Mouse (Mus musculus) limb, embryonic 15.5 days (tissue): ENCODE data around the gene Rbm8a. TPM values are rescaled to one million over a fixed set of nuclear protein-coding genes. Genes with fewer than 3 reads are reported as not detected.
"Not testable (repeated sequence)": the region's sequence is repeated elsewhere in the genome, so short reads cannot be mapped to it uniquely, and the experiment has no call there.

Experiments used
- ATAC-seq: fragments of 200-750 bp; cut with Nextera tagmentation; 2 replicates; pipeline ENCODE4 v1.8.0; 2017; ENCODE audit warnings: low read depth, moderate TSS enrichment; ENCODE audit not compliant: insufficient number of reproducible peaks, low FRiP score, low TSS enrichment
- H3K27ac ChIP-seq: fragments of 300-500 bp; sonication (generic); 2 replicates; pipeline ENCODE4 v1.5.1; 2015; ENCODE audit warnings: moderate library complexity, mild to moderate bottlenecking, inconsistent platforms
- H3K27me3 ChIP-seq: fragments of 300-500 bp; sonication (generic); 2 replicates; pipeline ENCODE4 v1.6.1; 2015; ENCODE audit warnings: inconsistent platforms
- H3K36me3 ChIP-seq: fragments of 300-500 bp; sonication (generic); 2 replicates; pipeline ENCODE4 v1.6.1; 2015; ENCODE audit warnings: inconsistent platforms
- H3K4me1 ChIP-seq: fragments of 300-500 bp; sonication (generic); 2 replicates; pipeline ENCODE4 v1.6.1; 2015; ENCODE audit warnings: inconsistent platforms
- H3K4me2 ChIP-seq: fragments of 300-500 bp; sonication (generic); 2 replicates; pipeline ENCODE4 v1.6.1; 2015; ENCODE audit warnings: mild to moderate bottlenecking, inconsistent platforms
- H3K4me3 ChIP-seq: fragments of 300-500 bp; sonication (generic); 2 replicates; pipeline ENCODE4 v1.5.1; 2015; ENCODE audit warnings: mild to moderate bottlenecking, inconsistent platforms
- H3K9ac ChIP-seq: fragments of 300-500 bp; sonication (generic); 2 replicates; pipeline ENCODE4 v1.6.1; 2015; ENCODE audit warnings: inconsistent platforms
- H3K9me3 ChIP-seq: fragments of 300-500 bp; sonication (generic); 2 replicates; pipeline ENCODE4 v1.6.1; 2016; ENCODE audit warnings: inconsistent platforms
- WGBS: fragments of 180-500 bp; shearing (Covaris S2); methylation state at CpG from one replicate; pipeline ENCODE4 v1.1.7; 2015; 5-methylcytosine and 5-hydroxymethylcytosine counted together
- polyA plus RNA-seq: library from polyadenylated mRNA; unstranded; fragments of >200 nt; fragmentation: Nextera tagmentation; extraction: Ambion mirVana; gene quantifications from 2 replicates; pipeline ENCODE4 v1.2.1, GENCODE M21; 2015

Rbm8a gene
- polyA plus RNA-seq, 1 experiment from 2014 or later, result 102 TPM

GRCm38 (mm10) chr3:96662731-96663316 lies 33.1 kb downstream of the Rbm8a start:
- Histone ChIP-seq H3K4me1 (peaks cover 19% of the 10 kb centered on the region), H3K4me2 (peak overlapping the region; percentile 49), H3K9ac (no peak overlapping the region), H3K36me3 (peaks cover 6% of the 10 kb centered on the region; the same call in 1 of the 2 replicates), H3K4me3 (peak overlapping the region; percentile 12; the same call in 1 of the 2 replicates), H3K27me3 (no peaks in the 10 kb centered on the region), H3K27ac (peak overlapping the region; percentile 90), H3K9me3 (no peaks in the 10 kb centered on the region)
- no peak for ATAC-seq
- 32% methylated on average over 8 of the region's 8 CpGs for WGBS

- Histone ChIP-seq H3K9ac (no peak overlapping the region), H3K27ac (peak overlapping the region; percentile 90), H3K4me3 (peak overlapping the region; percentile 30), H3K9me3 (no peaks in the 10 kb centered on the region), H3K4me2 (peak overlapping the region; percentile 49), H3K27me3 (no peaks in the 10 kb centered on the region), H3K4me1 (peaks cover 19% of the 10 kb centered on the region), H3K36me3 (peaks cover 3% of the 10 kb centered on the region; the same call in 1 of the 2 replicates)
- ATAC-seq, result peak; percentile 91
- 5% methylated on average over 18 of the region's 18 CpGs for WGBS
These were observed 33.9 kb downstream of the Rbm8a start for GRCm38 (mm10) chr3:96663432-96664239.

- peaks cover 26% of the 10 kb centered on the region for H3K4me1 ChIP-seq
- not testable (repeated sequence) for H3K9me3 ChIP-seq, H3K27ac ChIP-seq, H3K9ac ChIP-seq, ATAC-seq, H3K36me3 ChIP-seq, H3K27me3 ChIP-seq, H3K4me3 ChIP-seq, H3K4me2 ChIP-seq
- WGBS, result 89% methylated on average over 7 of the region's 7 CpGs
These were observed 36.1 kb downstream of the Rbm8a start for GRCm38 (mm10) chr3:96665732-96666363.

GRCm38 (mm10) chr3:96666916-96667315 lies 37.2 kb downstream of the Rbm8a start:
- H3K4me1 ChIP-seq, result peaks cover 28% of the 10 kb centered on the region
- H3K36me3 ChIP-seq, result no peaks in the 10 kb centered on the region
- no peak overlapping the region for H3K9ac ChIP-seq
- H3K4me2 ChIP-seq, result no peak overlapping the region
- H3K27me3 ChIP-seq, result no peaks in the 10 kb centered on the region
- 90% methylated on average over 5 of the region's 5 CpGs for WGBS
- H3K9me3 ChIP-seq, result no peaks in the 10 kb centered on the region
- H3K4me3 ChIP-seq, result no peak overlapping the region
- no peak for ATAC-seq
- no peak overlapping the region for H3K27ac ChIP-seq

GRCm38 (mm10) chr3:96667316-96667715 lies 37.6 kb downstream of the Rbm8a start:
- no peak overlapping the region for H3K4me2 ChIP-seq
- no peak for ATAC-seq
- peaks cover 27% of the 10 kb centered on the region for H3K4me1 ChIP-seq
- H3K9ac ChIP-seq, result no peak overlapping the region
- no peaks in the 10 kb centered on the region for H3K27me3 ChIP-seq
- no peaks in the 10 kb centered on the region for H3K36me3 ChIP-seq
- no peak overlapping the region for H3K4me3 ChIP-seq
- WGBS, result 32% methylated on average over 1 of the region's 1 CpGs
- H3K9me3 ChIP-seq, result no peaks in the 10 kb centered on the region
- no peak overlapping the region for H3K27ac ChIP-seq

GRCm38 (mm10) chr3:96668424-96669067 lies 38.8 kb downstream of the Rbm8a start:
- H3K27me3 ChIP-seq, result no peaks in the 10 kb centered on the region
- WGBS, result 92% methylated on average over 5 of the region's 5 CpGs
- no peak overlapping the region for H3K4me2 ChIP-seq
- no peak overlapping the region for H3K9ac ChIP-seq
- no peaks in the 10 kb centered on the region for H3K36me3 ChIP-seq
- H3K4me3 ChIP-seq, result no peak overlapping the region
- H3K4me1 ChIP-seq, result peaks cover 18% of the 10 kb centered on the region
- ATAC-seq, result no peak
- no peak overlapping the region for H3K27ac ChIP-seq
- H3K9me3 ChIP-seq, result no peaks in the 10 kb centered on the region

- no peak within 1 kb of the TSS for H3K9ac ChIP-seq
- H3K4me3 ChIP-seq, result peak within 1 kb of the TSS; percentile 46
- no peaks in the 10 kb centered on the region for H3K27me3 ChIP-seq
- no peaks in the 10 kb centered on the region for H3K9me3 ChIP-seq
- peak within 1 kb of the TSS; percentile 87 for H3K4me2 ChIP-seq
- peak; percentile 92 for ATAC-seq
- H3K27ac ChIP-seq, result no peak within 1 kb of the TSS
- H3K4me1 ChIP-seq, result peaks cover 13% of the 10 kb centered on the region
- H3K36me3 ChIP-seq, result no peaks in the 10 kb centered on the region
- WGBS, result 4% methylated on average over 34 of the region's 35 CpGs
These were observed 40.2 kb downstream of the Rbm8a start, which contains the start of gene Ankrd35 for GRCm38 (mm10) chr3:96669727-96670468. Ankrd35 (plus strand) TSS chr3:96670131.

- Histone ChIP-seq H3K27ac (no peak overlapping the region), H3K4me2 (no peak overlapping the region), H3K27me3 (no peaks in the 10 kb centered on the region), H3K4me1 (peaks cover 19% of the 10 kb centered on the region), H3K9ac (no peak overlapping the region), H3K9me3 (no peaks in the 10 kb centered on the region), H3K4me3 (no peak overlapping the region), H3K36me3 (no peaks in the 10 kb centered on the region)
- ATAC-seq, result no peak
- WGBS, result 93% methylated on average over 5 of the region's 5 CpGs
These were observed 41.8 kb downstream of the Rbm8a start for GRCm38 (mm10) chr3:96671519-96671918.

- no peaks in the 10 kb centered on the region for H3K9me3 ChIP-seq
- H3K4me1 ChIP-seq, result peaks cover 19% of the 10 kb centered on the region
- H3K4me2 ChIP-seq, result no peak overlapping the region
- WGBS, result 61% methylated on average over 4 of the region's 4 CpGs
- H3K9ac ChIP-seq, result no peak overlapping the region
- H3K27ac ChIP-seq, result no peak overlapping the region
- ATAC-seq, result no peak
- H3K27me3 ChIP-seq, result no peaks in the 10 kb centered on the region
- H3K36me3 ChIP-seq, result no peaks in the 10 kb centered on the region
- H3K4me3 ChIP-seq, result no peak overlapping the region
These were observed 43.8 kb downstream of the Rbm8a start for GRCm38 (mm10) chr3:96673514-96673913.

GRCm38 (mm10) chr3:96674442-96674841 lies 44.7 kb downstream of the Rbm8a start:
- Histone ChIP-seq H3K9me3 (no peaks in the 10 kb centered on the region), H3K4me2 (0 out of 2 replicates have a peak overlapping the region, but pooled peaks have one; percentile 19), H3K4me1 (peaks cover 22% of the 10 kb centered on the region), H3K4me3 (no peak overlapping the region), H3K27me3 (no peaks in the 10 kb centered on the region), H3K9ac (no peak overlapping the region), H3K27ac (peak overlapping the region; percentile 67), H3K36me3 (no peaks in the 10 kb centered on the region)
- ATAC-seq, result no peak
- 14% methylated on average over 8 of the region's 8 CpGs for WGBS

- Histone ChIP-seq H3K36me3 (no peaks in the 10 kb centered on the region), H3K4me1 (peaks cover 22% of the 10 kb centered on the region), H3K27ac (peak overlapping the region; percentile 67; the same call in 1 of the 2 replicates), H3K27me3 (no peaks in the 10 kb centered on the region), H3K4me3 (no peak overlapping the region), H3K4me2 (no peak overlapping the region), H3K9me3 (no peaks in the 10 kb centered on the region), H3K9ac (no peak overlapping the region)
- no peak for ATAC-seq
- 53% methylated on average over 3 of the region's 3 CpGs for WGBS
These were observed 45.4 kb downstream of the Rbm8a start for GRCm38 (mm10) chr3:96675171-96675570.
